Mouse (Mus musculus) spleen, adult 18-20 months (tissue): ENCODE measurements around the gene Ctnnd1.
"Not testable (repeated sequence)": the region's sequence is repeated elsewhere in the genome, so short reads cannot be mapped to it uniquely, and the experiment has no call there.

Experiments
- DNase-seq, 2 experiments: peaks; one replicate each; pipeline ENCODE4 v3.0.0; 2022; ENCODE audit warnings: mixed read lengths in 2 of 2

Gene Ctnnd1

GRCm38 (mm10) chr2:84650464-84651195, at the start of gene Ctnnd1:
Gene Ctnnd1 (minus strand): TSS chr2:84650765.
- no peak for DNase-seq

GRCm38 (mm10) chr2:84695007-84695695, 44.6 kb upstream of the Ctnnd1 start:
- no peak for DNase-seq

GRCm38 (mm10) chr2:84690050-84690449, 39.5 kb upstream of the Ctnnd1 start:
- DNase-seq: no peak

DNA sequence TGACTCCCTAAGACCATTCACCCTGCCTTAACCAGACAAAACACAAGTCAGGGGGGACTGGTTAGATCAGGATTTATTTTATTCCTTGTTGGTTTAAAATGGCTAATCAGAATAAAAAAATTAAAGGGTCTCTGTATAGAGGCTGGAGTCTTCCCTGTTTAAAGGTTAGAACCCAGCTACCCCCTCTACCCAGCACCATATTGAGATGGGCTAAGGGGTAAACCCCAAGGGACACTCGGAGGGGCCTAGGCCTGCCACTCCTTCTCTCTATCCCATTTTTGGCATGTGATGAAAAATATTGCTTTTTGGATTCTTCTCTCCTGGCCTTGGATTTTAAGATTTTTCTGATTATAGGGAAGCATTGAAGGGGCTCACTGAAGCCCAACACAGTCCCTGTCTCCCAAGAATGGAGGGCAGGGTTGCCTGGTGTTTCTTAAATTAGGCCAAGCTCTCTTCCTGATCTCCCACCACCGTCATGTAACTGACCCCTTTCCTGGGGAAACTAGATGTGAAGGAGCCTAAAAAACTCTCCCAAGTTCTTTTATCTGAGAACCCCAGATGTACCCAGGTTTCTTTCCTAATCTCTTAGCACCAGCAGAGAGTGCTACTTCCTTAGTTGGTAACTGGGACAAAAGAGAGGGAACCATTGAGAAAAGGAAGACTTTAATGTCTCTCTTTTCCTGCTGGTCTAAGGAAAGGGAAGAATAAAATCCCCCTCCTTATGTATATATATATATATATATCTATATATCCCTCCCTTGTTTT, 37.7 kb upstream of the Ctnnd1 start:
- no peak for DNase-seq

- DNase-seq: no peak
Observed at GRCm38 (mm10) chr2:84682605-84683183, 32.1 kb upstream of the Ctnnd1 start.

DNA sequence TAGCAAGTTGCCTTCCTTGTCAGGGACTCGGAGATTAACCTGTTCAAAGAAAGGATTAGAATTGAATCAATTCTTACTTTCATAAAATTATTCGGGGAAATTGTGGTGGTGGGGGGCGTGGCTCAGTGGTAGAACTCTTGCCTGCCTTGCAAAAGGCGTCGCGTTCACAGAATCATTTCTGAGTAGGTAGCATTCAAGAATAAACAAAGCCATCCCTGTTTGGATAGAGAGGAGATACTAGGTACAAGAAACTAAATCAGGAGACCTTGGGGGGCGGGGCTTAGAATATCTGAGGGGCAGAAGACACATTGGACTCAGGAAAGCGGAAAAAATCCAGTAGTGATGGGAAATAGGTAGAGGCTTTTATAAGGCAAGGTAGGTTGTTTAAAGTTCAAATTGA, 28.5 kb upstream of the Ctnnd1 start, which contains the start of gene Tmx2:
Gene Tmx2, minus strand, starts transcription at position 125 of the 400 bp plus-strand sequence.
- no peak for DNase-seq

DNA sequence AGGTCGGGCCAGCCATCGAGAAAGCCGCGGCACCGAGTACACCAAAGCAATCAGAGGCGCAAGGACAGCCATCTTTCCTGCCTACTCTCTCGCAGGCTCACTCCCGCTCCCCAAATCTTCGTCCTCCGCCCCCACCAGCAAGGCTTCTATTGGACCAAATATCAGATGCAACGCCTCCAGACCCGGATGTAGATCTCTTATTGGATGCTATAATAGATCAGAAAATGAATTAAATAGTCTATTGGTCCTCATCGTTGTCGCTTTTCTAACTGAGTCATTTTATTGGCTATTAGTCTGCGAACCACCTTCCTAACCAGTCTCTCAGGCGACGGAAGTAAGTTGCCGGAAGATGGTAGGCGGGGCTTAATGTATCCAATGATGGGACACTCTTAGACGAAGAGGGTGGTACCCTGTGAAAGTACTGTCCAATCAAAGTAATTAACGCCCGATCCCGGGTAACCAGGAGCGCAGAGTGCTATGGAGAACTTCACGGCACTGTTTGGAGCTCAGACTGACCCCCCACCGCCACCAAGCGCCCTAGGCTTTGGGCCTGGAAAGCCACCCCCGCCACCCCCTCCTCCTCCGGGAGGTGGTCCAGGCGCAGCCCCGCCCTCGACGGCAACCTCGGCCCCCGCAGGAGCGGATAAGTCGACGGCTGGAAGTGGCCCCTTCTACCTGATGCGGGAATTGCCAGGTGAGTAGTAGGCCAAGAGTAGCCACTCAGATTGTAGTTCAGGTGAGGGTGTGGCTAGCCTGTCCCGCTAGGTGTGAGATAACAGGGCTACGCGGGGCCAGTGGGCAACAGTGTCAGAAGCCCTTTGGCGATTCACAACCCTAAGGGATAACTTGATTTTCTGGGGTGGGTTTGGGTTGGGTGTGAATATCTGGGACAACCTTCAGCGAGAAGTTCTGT, 27.7 kb upstream of the Ctnnd1 start, which contains the start of the genes Gm28635 and Med19:
Gene Gm28635, minus strand, starts transcription at position 74 of the 913 bp plus-strand sequence.
Gene Med19, plus strand, starts transcription at position 435 of the 913 bp plus-strand sequence.
- DNase-seq: peak; percentile 75 to 79

- DNase-seq: no peak
Observed at GRCm38 (mm10) chr2:84677270-84677967, 26.9 kb upstream of the Ctnnd1 start.

DNA sequence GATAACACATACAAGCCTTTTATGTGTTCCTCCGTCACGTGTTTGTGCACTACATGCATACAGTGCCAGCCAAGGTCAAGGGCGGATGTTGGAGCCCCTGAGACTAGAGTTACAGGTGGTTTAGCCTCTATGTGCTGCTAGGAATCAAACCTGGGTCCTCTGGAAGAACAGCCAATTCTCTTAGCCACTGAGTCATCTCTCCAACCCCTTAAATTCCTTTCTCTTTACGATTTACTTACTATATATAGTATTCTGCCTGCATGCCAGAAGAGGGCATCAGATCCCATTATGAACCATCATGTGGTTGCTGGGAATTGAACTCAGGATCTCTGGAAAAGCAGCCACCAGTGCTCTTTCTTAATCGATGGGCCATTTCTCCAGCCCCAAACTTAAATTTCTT, 21.0 kb upstream of the Ctnnd1 start:
- DNase-seq: not testable (repeated sequence)

DNA sequence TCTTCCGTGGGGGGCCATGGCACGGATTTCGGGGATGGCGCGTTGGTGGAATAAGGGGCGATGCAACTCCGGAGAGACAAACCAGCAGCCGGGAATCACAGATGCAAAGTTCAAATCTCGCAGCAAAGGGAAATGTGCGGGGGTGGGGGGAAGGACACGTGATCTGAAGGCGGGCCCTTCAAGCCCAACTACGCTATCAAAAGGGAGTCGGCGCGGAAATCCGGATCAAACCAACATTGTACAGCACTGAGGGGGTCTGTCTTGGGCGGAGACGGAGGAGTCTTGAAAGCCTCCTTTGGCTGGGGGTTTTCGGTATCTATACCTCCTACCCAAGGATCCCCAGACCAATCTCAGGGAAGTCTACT, 20.0 kb upstream of the Ctnnd1 start, which contains the start of gene Selenoh:
Gene Selenoh, minus strand, starts transcription at position 202 of the 365 bp plus-strand sequence.
- peak; percentile 71 to 76 for DNase-seq

DNA sequence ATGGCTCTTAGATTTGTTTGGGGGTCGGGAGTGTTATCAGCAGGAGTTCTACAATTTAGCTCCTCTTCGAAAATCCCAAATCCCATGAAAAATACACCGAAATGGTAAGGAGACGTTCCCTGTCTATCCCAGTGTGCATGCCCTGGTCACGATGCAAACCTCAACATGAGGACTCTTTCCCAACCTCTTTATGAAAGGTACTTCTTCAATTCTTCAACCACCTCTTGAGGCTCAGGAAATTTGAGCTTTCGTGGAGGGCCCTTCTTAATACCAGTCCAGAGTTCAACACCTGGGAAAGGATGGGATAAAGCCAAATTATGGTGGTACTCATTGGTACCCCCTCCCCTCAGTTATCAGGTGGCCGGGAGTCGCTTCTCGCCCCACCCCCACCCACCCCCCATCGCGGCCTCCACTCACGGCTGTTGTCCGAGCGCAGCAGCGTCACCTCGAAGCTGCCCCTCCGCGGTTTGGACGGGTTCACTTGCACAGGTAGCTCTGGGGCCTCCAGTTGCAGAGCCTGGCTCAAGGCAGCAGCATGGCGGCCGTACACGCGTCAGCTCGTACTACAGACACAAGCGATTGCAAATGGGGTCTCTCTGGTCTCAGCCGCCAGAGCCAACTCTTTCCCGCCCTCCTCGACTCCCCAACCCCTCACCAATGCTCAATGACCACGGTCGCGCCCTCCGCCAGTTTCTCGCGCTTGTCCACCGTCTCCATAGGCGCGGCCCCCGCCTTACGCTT, 19.4 kb upstream of the Ctnnd1 start:
- DNase-seq: no peak

DNA sequence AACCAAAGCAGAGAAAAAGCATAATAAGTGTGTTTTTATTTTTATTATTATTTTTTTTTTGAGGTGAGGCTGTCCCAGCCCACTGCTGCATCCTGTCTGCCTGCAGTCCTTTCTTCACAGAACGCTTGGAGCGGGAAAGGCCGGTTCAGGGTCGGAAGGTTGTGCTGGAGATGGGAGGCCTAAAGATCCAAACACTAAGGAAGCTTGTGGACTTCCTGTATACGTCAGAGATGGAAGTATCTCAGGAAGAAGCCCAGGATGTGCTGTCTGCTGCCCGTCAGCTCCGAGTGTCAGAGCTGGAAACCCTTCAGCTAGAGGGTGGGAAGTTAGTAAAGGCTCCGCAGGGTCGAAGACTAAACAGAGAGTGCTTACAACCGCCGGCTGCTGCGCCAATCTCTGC, 15.5 kb upstream of the Ctnnd1 start:
- no peak for DNase-seq

DNA sequence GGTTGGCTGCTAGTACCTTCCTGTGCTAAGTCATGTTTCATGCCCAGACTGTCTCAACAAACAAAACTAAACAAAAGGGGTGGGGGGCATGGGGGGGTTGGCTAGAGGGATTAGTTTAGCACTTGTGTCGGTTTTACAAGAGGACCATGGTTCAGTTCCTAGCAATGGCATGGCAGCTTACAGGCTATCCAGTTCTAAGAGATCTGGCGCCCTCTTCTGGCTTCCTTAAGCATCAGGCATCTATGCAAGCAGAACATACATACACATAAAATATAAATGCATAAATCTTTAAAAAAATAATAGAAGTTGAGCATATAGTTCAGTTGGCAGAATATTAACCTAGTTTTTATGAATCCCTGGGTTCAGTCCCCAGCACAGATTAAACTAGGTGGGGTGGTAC, 12.3 kb upstream of the Ctnnd1 start:
- peak in 1 of 2 experiments; percentile 59 for DNase-seq

DNA sequence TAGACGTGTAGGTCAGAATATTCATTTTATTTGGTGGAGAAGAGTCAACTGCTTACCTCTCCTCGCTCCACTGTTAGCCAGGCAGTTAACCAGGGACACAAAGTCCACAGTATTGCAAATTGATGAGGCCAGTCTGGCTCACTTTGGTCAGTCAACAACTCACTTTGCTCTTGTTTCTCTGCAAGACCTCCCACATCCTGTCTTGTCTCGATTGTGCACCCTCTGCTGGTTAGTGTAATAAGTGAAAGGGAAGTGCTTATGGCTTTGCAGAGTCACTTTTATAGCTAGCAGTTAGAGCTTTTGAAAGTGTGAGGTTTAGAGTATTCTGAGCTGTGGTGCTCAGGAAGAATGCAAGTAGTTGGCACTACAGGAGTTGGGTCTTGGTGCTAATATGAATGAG, 9.7 kb upstream of the Ctnnd1 start:
- peak in 1 of 2 experiments; percentile 32 for DNase-seq

DNA sequence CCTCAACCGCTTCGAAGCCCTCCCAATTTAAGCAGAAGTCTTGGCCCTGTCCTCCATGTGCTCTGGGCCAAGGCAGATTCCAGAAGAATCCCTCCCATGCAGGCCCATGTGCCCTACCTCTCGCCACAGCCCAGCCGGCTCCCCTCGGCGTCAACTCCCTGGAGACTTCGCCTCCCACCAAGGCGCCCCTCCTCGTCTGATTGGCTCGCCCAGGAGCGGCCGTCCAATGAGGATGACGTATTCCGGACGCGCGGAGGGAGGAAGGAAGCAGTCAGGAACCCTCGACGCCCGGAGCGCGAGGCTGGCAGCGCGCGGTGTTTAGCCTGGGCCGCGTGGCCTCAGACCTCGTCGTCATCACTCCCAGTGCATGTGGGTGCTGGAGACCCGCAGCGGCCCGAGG, 8.2 kb upstream of the Ctnnd1 start, which contains the start of gene Btbd18:
Gene Btbd18, plus strand, starts transcription at position 274 of the 400 bp plus-strand sequence.
- no peak for DNase-seq

- no peak for DNase-seq
Observed at GRCm38 (mm10) chr2:84655864-84656263, 5.3 kb upstream of the Ctnnd1 start.

- no peak for DNase-seq
Observed at GRCm38 (mm10) chr2:84653354-84653753, 2.8 kb upstream of the Ctnnd1 start.

DNA sequence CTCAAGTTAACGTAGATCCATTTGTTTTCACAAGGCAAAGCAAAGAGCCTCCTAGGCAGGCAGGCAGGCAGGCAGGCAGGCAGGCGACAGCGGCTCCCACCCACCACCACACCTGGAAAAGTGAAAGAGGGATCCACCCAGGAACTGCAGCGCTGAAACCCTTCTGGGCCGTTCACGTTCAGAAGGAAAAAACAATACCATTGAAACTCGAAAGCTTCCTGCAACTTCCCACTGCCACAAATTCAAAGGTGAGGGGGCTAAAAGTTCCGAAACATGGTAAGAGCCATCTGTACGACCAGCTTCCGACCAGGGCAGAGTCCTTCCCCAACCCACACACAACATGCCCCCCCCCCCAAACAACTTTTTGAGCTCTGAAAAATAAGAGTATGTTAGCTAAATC, 891 bp downstream of the Ctnnd1 start:
- DNase-seq: no peak

- no peak for DNase-seq
Observed at GRCm38 (mm10) chr2:84648369-84648768, 2.2 kb downstream of the Ctnnd1 start.

DNA sequence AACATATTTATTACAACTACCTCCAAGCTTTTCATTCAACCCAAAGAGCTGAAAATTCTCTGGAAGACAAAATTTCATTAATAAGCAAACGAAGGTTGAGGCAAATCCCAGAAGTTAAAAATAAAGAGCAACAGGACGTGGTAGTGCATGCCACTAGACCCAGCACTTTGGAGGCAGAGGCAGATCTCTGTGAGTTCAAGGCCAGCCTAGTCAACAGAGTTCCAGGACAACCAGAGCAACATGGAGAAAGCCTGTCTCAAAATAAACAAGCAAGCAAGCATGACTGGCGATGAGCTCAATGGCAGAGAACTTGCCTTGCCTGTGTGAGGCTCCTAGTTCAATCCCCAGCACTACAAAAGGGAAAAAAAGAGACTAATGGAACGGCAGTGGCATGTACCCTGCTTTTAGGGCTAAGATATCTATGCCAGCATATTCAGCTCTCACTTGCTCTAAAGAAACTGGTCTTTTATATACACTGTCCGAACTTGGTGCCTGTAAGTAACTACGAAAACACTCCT, 3.5 kb downstream of the Ctnnd1 start:
- no peak for DNase-seq
